Mouse (Mus musculus) stomach, postnatal 0 days (tissue): ENCODE measurements around the gene Nrsn2.

Source experiments
- CTCF ChIP-seq: IDR thresholded peaks from 2 replicates; pipeline ENCODE4 v1.5.1; 2016; ENCODE audit warnings: antibody characterized with exemption, low read depth, mild to moderate bottlenecking, moderate library complexity
- EP300 ChIP-seq: optimal IDR thresholded peaks from 2 replicates; pipeline ENCODE3; 2016; ENCODE audit warnings: antibody characterized with exemption

- TF ChIP-seq CTCF (no peak), EP300 (no peak)
Observed at GRCm38 (mm10) chr2:152412526-152413157, 36.2 kb upstream of the Nrsn2 start.
